Mouse (Mus musculus): ENCODE results near the gene Cbx8. TPM values are rescaled to one million over a fixed set of nuclear protein-coding genes. Genes with fewer than 3 reads are reported as not detected.

Cbx8 gene
- total and polyA plus RNA-seq, 2 experiments from 2014 or later, result 5.3 to 21.9 TPM

DNA sequence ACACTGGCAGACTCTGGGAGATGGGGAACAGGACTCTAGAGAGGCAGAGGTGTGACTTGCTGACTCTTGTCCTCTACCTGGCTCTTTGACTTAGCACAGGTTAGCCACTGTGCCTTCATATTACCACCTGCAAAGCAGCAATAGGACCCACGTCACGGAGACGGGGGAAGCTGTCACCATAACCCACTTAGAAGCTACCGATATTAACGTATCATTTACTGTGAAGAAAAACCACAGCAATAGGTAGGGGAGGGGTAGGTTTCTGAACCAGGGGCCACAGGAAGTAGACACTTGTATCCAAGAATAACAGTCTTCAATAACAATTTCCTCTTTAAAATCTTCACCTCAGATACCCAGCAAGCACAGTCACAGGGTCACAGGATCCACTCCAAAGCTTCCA, 35.0 kb upstream of the Cbx8 start:
- no peak overlapping the region for H3K4me2 ChIP-seq (ENCODE audit: low read depth)
- ATAC-seq, result no peak
- H3K9me3 ChIP-seq (ENCODE audit: low read length), result no peaks in the 10 kb centered on the region
- H3K4me1 ChIP-seq (ENCODE audit: insufficient read depth), result peaks cover 17% of the 10 kb centered on the region
- H3K9ac ChIP-seq, result no peak overlapping the region
- 93% methylated on average over 5 of the region's 5 CpGs for WGBS
- no peak overlapping the region for H3K4me3 ChIP-seq (ENCODE audit: low read depth, low read length)
- no peak overlapping the region for H3K27ac ChIP-seq (ENCODE audit: low read depth, low read length)
- DNase-seq, result no peak
- H3K36me3 ChIP-seq (ENCODE audit: insufficient read depth), result peaks cover 13% of the 10 kb centered on the region
- TF ChIP-seq CTCF (IDR thresholded peaks at IDR 0.05; ENCODE audit: low read depth), result no peak
- no peaks in the 10 kb centered on the region for H3K27me3 ChIP-seq (ENCODE audit: insufficient read depth, low read length)

GRCm38 (mm10) chr11:119073876-119074433, 33.2 kb upstream of the Cbx8 start:
- Histone ChIP-seq H3K27me3 (ENCODE audit: insufficient read depth, low read length) (no peaks in the 10 kb centered on the region), H3K36me3 (ENCODE audit: insufficient read depth) (peaks cover 8% of the 10 kb centered on the region; the same call in 1 of the 2 replicates), H3K9ac (no peak overlapping the region), H3K4me3 (ENCODE audit: low read depth, low read length) (no peak overlapping the region), H3K4me2 (ENCODE audit: low read depth) (no peak overlapping the region), H3K27ac (ENCODE audit: low read depth, low read length) (no peak overlapping the region), H3K4me1 (ENCODE audit: insufficient read depth) (peaks cover 6% of the 10 kb centered on the region; the same call in 1 of the 2 replicates), H3K9me3 (ENCODE audit: low read length) (no peaks in the 10 kb centered on the region)
- 69% methylated on average over 6 of the region's 6 CpGs for WGBS
- DNase-seq (no peak), ATAC-seq (no peak)
- no peak for TF ChIP-seq CTCF (IDR thresholded peaks at IDR 0.05; ENCODE audit: low read depth)

DNA sequence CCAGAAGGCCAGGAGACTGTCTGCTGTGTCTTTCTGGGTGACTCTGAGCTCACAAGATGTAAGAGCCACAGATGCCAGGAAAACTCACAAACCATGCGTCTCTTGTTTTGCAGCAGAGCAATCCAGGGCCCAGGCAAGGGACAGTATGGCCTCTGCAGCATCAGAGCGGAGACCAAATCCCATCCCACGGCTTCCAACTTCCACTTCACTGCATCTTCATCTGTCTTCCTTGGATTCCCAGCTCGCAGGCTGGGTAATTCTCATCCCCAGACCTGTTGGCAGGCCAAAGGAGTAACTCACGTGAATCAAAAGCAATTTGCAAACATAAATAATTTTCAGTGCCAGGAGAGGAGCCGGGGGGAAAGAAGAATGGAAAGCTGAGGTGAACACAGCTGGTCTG, 32.2 kb upstream of the Cbx8 start:
- H3K9ac ChIP-seq, result no peak overlapping the region
- DNase-seq, result no peak
- no peak for TF ChIP-seq CTCF (IDR thresholded peaks at IDR 0.05; ENCODE audit: low read depth)
- ATAC-seq, result no peak
- 47% methylated on average over 6 of the region's 6 CpGs for WGBS
- H3K4me3 ChIP-seq (ENCODE audit: low read depth, low read length), result no peak overlapping the region
- H3K27me3 ChIP-seq (ENCODE audit: insufficient read depth, low read length), result no peaks in the 10 kb centered on the region
- H3K4me1 ChIP-seq (ENCODE audit: insufficient read depth), result no peaks in the 10 kb centered on the region
- no peak overlapping the region for H3K4me2 ChIP-seq (ENCODE audit: low read depth)
- peaks cover 4% of the 10 kb centered on the region; the same call in 1 of the 2 replicates for H3K36me3 ChIP-seq (ENCODE audit: insufficient read depth)
- no peaks in the 10 kb centered on the region for H3K9me3 ChIP-seq (ENCODE audit: low read length)
- no peak overlapping the region for H3K27ac ChIP-seq (ENCODE audit: low read depth, low read length)

DNA sequence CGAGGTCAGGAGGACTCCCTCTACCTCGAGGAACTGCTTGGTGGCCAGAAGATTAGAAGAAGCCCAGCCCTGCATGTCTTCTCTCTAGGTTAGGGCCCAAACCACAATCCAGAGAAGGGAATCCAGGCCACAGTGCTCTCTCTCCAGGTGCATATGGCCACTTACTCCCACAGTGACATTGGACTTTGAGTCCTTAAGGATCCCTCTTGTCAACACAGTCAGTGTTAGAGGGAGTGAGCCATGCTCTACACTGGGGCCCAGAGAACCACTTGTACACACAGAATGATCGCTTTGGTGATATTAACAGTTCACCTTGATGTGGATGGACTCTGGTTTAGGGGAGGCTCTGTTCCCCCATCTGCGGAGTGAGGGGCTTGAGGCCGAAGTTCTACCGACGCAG, 31.5 kb upstream of the Cbx8 start:
- DNase-seq, result no peak
- H3K9me3 ChIP-seq (ENCODE audit: low read length), result no peaks in the 10 kb centered on the region
- 87% methylated on average over 7 of the region's 7 CpGs for WGBS
- H3K27ac ChIP-seq (ENCODE audit: low read depth, low read length), result no peak overlapping the region
- no peaks in the 10 kb centered on the region for H3K4me1 ChIP-seq (ENCODE audit: insufficient read depth)
- no peak overlapping the region for H3K9ac ChIP-seq
- H3K27me3 ChIP-seq (ENCODE audit: insufficient read depth, low read length), result no peaks in the 10 kb centered on the region
- TF ChIP-seq CTCF (IDR thresholded peaks at IDR 0.05; ENCODE audit: low read depth), result no peak
- H3K36me3 ChIP-seq (ENCODE audit: insufficient read depth), result 0 out of 2 replicates have a peak, but pooled peaks cover 4% of the 10 kb centered on the region
- H3K4me3 ChIP-seq (ENCODE audit: low read depth, low read length), result no peak overlapping the region
- no peak overlapping the region for H3K4me2 ChIP-seq (ENCODE audit: low read depth)
- ATAC-seq, result no peak

DNA sequence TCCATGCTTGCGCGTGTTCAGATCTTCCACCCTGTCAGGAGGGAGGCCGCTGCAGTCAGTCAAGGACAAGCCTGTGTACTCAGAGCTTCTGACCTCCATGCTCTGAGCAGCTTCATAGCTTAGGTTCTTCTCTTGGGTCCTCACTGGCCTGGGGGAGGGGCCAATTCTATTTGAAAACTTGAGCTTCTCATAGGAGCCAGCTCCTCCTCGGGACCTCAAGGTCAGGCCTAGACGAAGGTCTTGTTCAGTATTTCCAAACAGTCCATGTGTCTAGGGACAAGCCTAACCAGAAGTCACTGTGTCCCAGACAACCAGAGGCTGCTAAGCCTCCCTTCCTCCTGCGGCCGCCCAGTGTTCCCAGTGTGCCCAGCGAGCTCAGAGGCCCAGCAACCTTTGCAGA, 26.1 kb upstream of the Cbx8 start:
- Histone ChIP-seq H3K9me3 (ENCODE audit: low read length) (no peaks in the 10 kb centered on the region), H3K27me3 (ENCODE audit: insufficient read depth, low read length) (no peaks in the 10 kb centered on the region), H3K27ac (ENCODE audit: low read depth, low read length) (no peak overlapping the region), H3K4me3 (ENCODE audit: low read depth, low read length) (no peak overlapping the region), H3K4me2 (ENCODE audit: low read depth) (no peak overlapping the region), H3K9ac (no peak overlapping the region), H3K36me3 (ENCODE audit: insufficient read depth) (no peaks in the 10 kb centered on the region), H3K4me1 (ENCODE audit: insufficient read depth) (no peaks in the 10 kb centered on the region)
- DNase-seq (no peak), ATAC-seq (no peak)
- 73% methylated on average over 8 of the region's 8 CpGs for WGBS
- no peak for TF ChIP-seq CTCF (IDR thresholded peaks at IDR 0.05; ENCODE audit: low read depth)

- Histone ChIP-seq H3K27me3 (ENCODE audit: insufficient read depth, low read length) (peaks cover 12% of the 10 kb centered on the region), H3K4me2 (ENCODE audit: low read depth) (no peak overlapping the region), H3K27ac (ENCODE audit: low read depth, low read length) (no peak overlapping the region), H3K9me3 (ENCODE audit: low read length) (no peaks in the 10 kb centered on the region), H3K4me3 (ENCODE audit: low read depth, low read length) (no peak overlapping the region), H3K4me1 (ENCODE audit: insufficient read depth) (peaks cover 28% of the 10 kb centered on the region), H3K36me3 (ENCODE audit: insufficient read depth) (no peaks in the 10 kb centered on the region), H3K9ac (no peak overlapping the region)
- 19% methylated on average over 3 of the region's 3 CpGs for WGBS
- ATAC-seq (no peak), DNase-seq (no peak)
- TF ChIP-seq CTCF (IDR thresholded peaks at IDR 0.05; ENCODE audit: low read depth), result no peak
Observed at GRCm38 (mm10) chr11:119059256-119059655, 18.5 kb upstream of the Cbx8 start.

DNA sequence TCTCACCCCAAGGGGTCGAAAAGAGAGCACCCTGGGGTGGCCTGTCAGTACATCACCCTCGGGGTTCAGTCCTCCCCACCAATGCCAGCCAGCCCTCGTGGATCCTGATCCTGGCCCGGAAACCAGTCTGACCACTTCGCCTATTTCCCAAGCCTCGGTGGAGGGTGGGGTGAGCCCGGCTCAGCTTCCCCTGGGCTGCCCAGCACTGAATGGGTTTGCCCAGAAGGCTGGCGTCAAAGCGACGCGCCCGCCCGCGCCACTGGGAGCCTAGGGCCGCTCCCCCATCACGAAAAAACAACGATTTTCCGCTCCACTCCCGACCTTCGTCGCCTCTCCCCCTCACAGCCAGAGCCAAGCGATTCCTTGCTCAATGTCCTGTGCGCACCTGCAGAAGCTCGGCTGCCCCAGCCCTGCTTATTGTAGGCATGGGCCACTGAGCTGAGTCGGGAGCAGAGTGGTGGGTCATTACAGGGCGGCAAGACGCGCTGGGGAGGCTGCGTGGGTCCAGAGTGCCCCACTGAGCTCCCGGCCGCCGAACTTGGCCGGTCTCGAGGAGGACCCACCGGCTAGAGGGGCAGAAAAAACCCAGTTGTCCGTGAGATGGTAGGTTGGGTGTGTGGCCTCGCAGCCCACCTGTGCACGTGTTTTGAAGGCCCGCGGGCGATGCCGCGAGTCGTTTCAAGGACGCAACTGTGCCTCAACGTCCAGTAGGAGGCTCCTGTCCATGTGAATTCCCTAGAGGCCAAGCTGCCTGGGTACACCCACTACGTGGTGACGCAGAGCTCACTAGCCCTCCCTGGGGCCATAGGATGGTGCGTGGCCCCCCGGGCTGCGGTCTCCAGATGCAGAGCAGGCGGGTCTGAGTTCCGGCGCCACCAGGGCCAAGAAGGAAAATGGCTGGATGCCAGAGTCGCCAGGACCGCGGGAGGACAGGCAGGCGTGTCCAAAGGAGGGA, 17.5 kb upstream of the Cbx8 start:
- peak overlapping the region; percentile 17 for H3K4me3 ChIP-seq (ENCODE audit: low read depth, low read length)
- DNase-seq, result no peak
- no peak for ATAC-seq
- peak overlapping the region; percentile 37 for H3K9ac ChIP-seq
- WGBS, result 4% methylated on average over 58 of the region's 58 CpGs
- no peaks in the 10 kb centered on the region for H3K36me3 ChIP-seq (ENCODE audit: insufficient read depth)
- H3K4me1 ChIP-seq (ENCODE audit: insufficient read depth), result peaks cover 29% of the 10 kb centered on the region
- peak overlapping the region; percentile 92 for H3K4me2 ChIP-seq (ENCODE audit: low read depth)
- TF ChIP-seq CTCF (IDR thresholded peaks at IDR 0.05; ENCODE audit: low read depth), result peak; percentile 54
- H3K9me3 ChIP-seq (ENCODE audit: low read length), result no peaks in the 10 kb centered on the region
- H3K27me3 ChIP-seq (ENCODE audit: insufficient read depth, low read length), result peaks cover 12% of the 10 kb centered on the region
- no peak overlapping the region; the same call in 1 of the 2 replicates for H3K27ac ChIP-seq (ENCODE audit: low read depth, low read length)

All from forebrain, postnatal 0 days (tissue).